Mouse (Mus musculus) left cerebral cortex, postnatal 10 days (tissue): ENCODE data around the gene Ear1. TPM values are rescaled to one million over a fixed set of nuclear protein-coding genes. Genes with fewer than 3 reads are reported as not detected.
"Not testable (repeated sequence)": the region's sequence is repeated elsewhere in the genome, so short reads cannot be mapped to it uniquely, and the experiment has no call there.

ENCODE experiments used
- DNase-seq, 2 experiments: peaks; one replicate each; pipeline ENCODE4 v3.0.0; 2021 to 2022; ENCODE audit warnings: low spot score in 2 of 2, mixed read lengths in 1 of 2; ENCODE audit errors: extremely low spot score in 1 of 2
- intact Hi-C: fragments of 180-260 bp; cut with DNase I; formaldehyde crosslinking; loops from one replicate; pipeline ENCODE4 v1.15.1; 2025
- total RNA-seq, 2 experiments: library from RNA; stranded (reverse); gene quantifications; 2 replicates each; pipeline ENCODE4 v1.2.3; 2021

Ear1 gene
- total RNA-seq, 2 experiments from 2014 or later: not detected

GRCm38 (mm10) chr14:43812458-43812857 is 62.9 kb downstream of the Ear1 start:
- peak; percentile 12 to 41 for DNase-seq
- intact Hi-C loops: not testable (repeated sequence)

- DNase-seq, intact Hi-C loops: not testable (repeated sequence)
These were observed 67.2 kb downstream of the Ear1 start for GRCm38 (mm10) chr14:43808142-43808541.

GRCm38 (mm10) chr14:43804435-43804834 is 70.9 kb downstream of the Ear1 start:
- intact Hi-C loops, DNase-seq: not testable (repeated sequence)

- intact Hi-C loops: not testable (repeated sequence)
- peak in 1 of 2 experiments; percentile 14 for DNase-seq
These were observed 78.3 kb downstream of the Ear1 start for GRCm38 (mm10) chr14:43796905-43797470.

- intact Hi-C loops: no loop called here
- DNase-seq: peak in 1 of 2 experiments; percentile 13
These were observed 79.0 kb downstream of the Ear1 start for GRCm38 (mm10) chr14:43796069-43796904.

GRCm38 (mm10) chr14:43793811-43794210 is 81.5 kb downstream of the Ear1 start:
- intact Hi-C loops: not testable (repeated sequence)
- peak in 1 of 2 experiments; percentile 14 for DNase-seq

- intact Hi-C loops: not testable (repeated sequence)
These were observed 90.7 kb downstream of the Ear1 start, which contains the start of gene Gm8180 for GRCm38 (mm10) chr14:43784645-43785044. Gene Gm8180 (minus strand): TSS chr14:43784745.

More at GRCm38 (mm10) chr14:43784645-43785044, 90.7 kb downstream of the Ear1 start, which contains the start of gene Gm8180:
- DNase-seq: not testable (repeated sequence)

Other genes with a start within 250 kb of the Ear1 start
- gene Gm8165, start 198.3 kb downstream of the Ear1 start, total RNA-seq: not detected
- 1 to 10 TPM; 1.7 to 2.4 TPM for gene Gm7324, start 177.7 kb downstream of the Ear1 start, total RNA-seq
- not detected for gene Gm16506, start 148.0 kb downstream of the Ear1 start, total RNA-seq
- gene Gm6526, start 127.7 kb downstream of the Ear1 start, total RNA-seq: not detected
- gene Gm8180, start 90.8 kb downstream of the Ear1 start, total RNA-seq: not detected
- not detected for gene Ear10, start 48.0 kb upstream of the Ear1 start, total RNA-seq
- gene Gm8113, start 49.9 kb upstream of the Ear1 start, total RNA-seq: under 1 TPM; 0.22 to 0.45 TPM
- not detected for gene Ang5, start 81.6 kb upstream of the Ear1 start, total RNA-seq
- gene Ang6, start 126.8 kb upstream of the Ear1 start, total RNA-seq: not detected
- gene Ear2, start 227.1 kb upstream of the Ear1 start, total RNA-seq: not detected
- not detected for gene Gm3327, start 248.3 kb upstream of the Ear1 start, total RNA-seq